Mouse (Mus musculus) hematopoietic multipotent progenitor cell, adult 10-12 weeks (in vitro differentiated cells): ENCODE data around the gene Ap4b1. TPM values are rescaled to one million over a fixed set of nuclear protein-coding genes. Genes with fewer than 3 reads are reported as not detected.

Source experiments
- polyA plus RNA-seq: library from polyadenylated mRNA; stranded (reverse); fragments of >175 nt; gene quantifications from 2 replicates; pipeline ENCODE4 v1.2.3, GENCODE M21; 2012; ENCODE audit warnings: low replicate concordance

Ap4b1 gene
- polyA plus RNA-seq = 4.0 and 4.4 TPM in 2 replicates

GRCm38 (mm10) chr3:103808891-103809798 is at the start of gene Ap4b1, which contains the start of the genes Dclre1b and Gm43064:
TSS of gene Ap4b1 (plus strand) at chr3:103809520.
TSS of gene Dclre1b (minus strand) at chr3:103809444.
TSS of gene Gm43064 (plus strand) at chr3:103809573.

GRCm38 (mm10) chr3:103791230-103792110 is 17.9 kb upstream of the Ap4b1 start, which contains the start of gene Hipk1:
TSS of gene Hipk1 (minus strand) at chr3:103791563.

GRCm38 (mm10) chr3:103832426-103832825 is 23.1 kb downstream of the Ap4b1 start, which contains the start of gene Bcl2l15:
TSS of gene Bcl2l15 (plus strand) at chr3:103832601.

GRCm38 (mm10) chr3:103858881-103859801 is 49.8 kb downstream of the Ap4b1 start, which contains the start of gene Ptpn22:
TSS of gene Ptpn22 (plus strand) at chr3:103859795.

Other genes starting within 250 kb of the Ap4b1 start
- not detected in 2 replicates for gene Syt6, start 234.3 kb upstream of the Ap4b1 start, polyA plus RNA-seq
- gene Atg4a-ps, start 163.5 kb upstream of the Ap4b1 start, polyA plus RNA-seq = 0.09 TPM in 1 of 2 replicates, not detected in the other
- 0.11 and 0.28 TPM in 2 replicates for gene Olfml3, start 71.5 kb upstream of the Ap4b1 start, polyA plus RNA-seq
- not detected in 2 replicates for gene Gm10964, start 70.2 kb upstream of the Ap4b1 start, polyA plus RNA-seq
- 103 and 159 TPM in 2 replicates for gene Hipk1, start 18.0 kb upstream of the Ap4b1 start, polyA plus RNA-seq
- gene Dclre1b, start 76 bp upstream of the Ap4b1 start, polyA plus RNA-seq = 2.9 and 7.6 TPM in 2 replicates
- 0.42 and 0.99 TPM in 2 replicates for gene Gm43064, start 53 bp downstream of the Ap4b1 start, polyA plus RNA-seq
- gene Bcl2l15, start 23.1 kb downstream of the Ap4b1 start, polyA plus RNA-seq = 0.10 and 0.31 TPM in 2 replicates
- 12.5 and 13.9 TPM in 2 replicates for gene Ptpn22, start 50.3 kb downstream of the Ap4b1 start, polyA plus RNA-seq
- 22.5 and 50.8 TPM in 2 replicates for gene Rsbn1, start 104.6 kb downstream of the Ap4b1 start, polyA plus RNA-seq
- gene Phtf1, start 158.6 kb downstream of the Ap4b1 start, polyA plus RNA-seq = 14.5 and 34.7 TPM in 2 replicates